Mouse (Mus musculus) G1E (cell line): Measurements from ENCODE around the gene Rbm43. TPM values are rescaled to one million over a fixed set of nuclear protein-coding genes. Genes with fewer than 3 reads are reported as not detected.

Experiments used
- ATAC-seq: 2 replicates; pipeline ENCODE4 v1.8.0; 2016; ENCODE audit warnings: mild to moderate bottlenecking; ENCODE audit not compliant: insufficient number of reproducible peaks, poor library complexity, low FRiP score, severe bottlenecking; ENCODE audit errors: extremely low read depth
- DNase-seq: peaks from one replicate; pipeline ENCODE4 v3.0.0; 2012; ENCODE audit warnings: low spot score
- H3K27me3 ChIP-seq: 2 replicates; pipeline ENCODE4 v1.6.1; 2012; ENCODE audit warnings: mild to moderate bottlenecking, low read length, inconsistent platforms; ENCODE audit not compliant: insufficient read depth
- H3K36me3 ChIP-seq: replicated peaks from 2 replicates; pipeline ENCODE3; 2012; ENCODE audit warnings: mild to moderate bottlenecking, inconsistent platforms
- H3K4me1 ChIP-seq: 2 replicates; pipeline ENCODE4 v1.6.1; 2012; ENCODE audit warnings: low read depth, low read length, inconsistent platforms, mixed read lengths; ENCODE audit not compliant: insufficient read depth
- H3K4me3 ChIP-seq: 2 replicates; pipeline ENCODE4 v1.5.1; 2012; ENCODE audit warnings: low read depth, mild to moderate bottlenecking, inconsistent platforms, low read length, moderate library complexity, mixed read lengths
- H3K9me3 ChIP-seq: replicated peaks from 2 replicates; pipeline ENCODE4 v1.6.1; 2012; ENCODE audit warnings: inconsistent platforms
- CTCF ChIP-seq: IDR thresholded peaks from 2 replicates; pipeline ENCODE4 v1.5.1; 2012; ENCODE audit warnings: low read depth, low read length, inconsistent platforms, mixed read lengths
- GATA1 ChIP-seq: IDR thresholded peaks from 2 replicates; pipeline ENCODE4 v1.6.1; 2012; ENCODE audit warnings: borderline replicate concordance, low read length, inconsistent platforms, mixed read lengths
- GATA2 ChIP-seq: IDR thresholded peaks from 2 replicates; pipeline ENCODE4 v1.6.1; 2012; ENCODE audit warnings: low read depth, low read length, inconsistent platforms, borderline replicate concordance
- POLR2AphosphoS5 ChIP-seq: IDR thresholded peaks from 2 replicates; pipeline ENCODE4 v1.6.1; 2012; ENCODE audit warnings: low read depth, low read length, inconsistent platforms; ENCODE audit not compliant: insufficient replicate concordance
- TAL1 ChIP-seq: conservative IDR thresholded peaks from 2 replicates; pipeline ENCODE4 v1.6.1; 2012; ENCODE audit warnings: low read depth, low read length, inconsistent platforms, mixed read lengths
- polyA plus RNA-seq: library from polyadenylated mRNA; stranded (reverse); fragments of >175 nt; gene quantifications from 2 replicates; pipeline ENCODE4 v1.2.3, GENCODE M21; 2012
- total RNA-seq, 2 experiments: library from RNA; stranded (forward) in 1 of 2; stranded (reverse) in 1 of 2; fragments of 200-1000 nt in 1 of 2; fragments of >200 nt in 1 of 2; fragmentation: Nextera tagmentation in 1 of 2; gene quantifications; 2 replicates each; pipeline ENCODE4 v1.2.3; 2014 to 2017

The Rbm43 gene
- total and polyA plus RNA-seq, 3 experiments = 13.3 to 67.7 (median 32.0) TPM

GRCm38 (mm10) chr2:51972142-51972541, 37.2 kb upstream of the Rbm43 start:
- H3K9me3 ChIP-seq = no peaks in the 10 kb centered on the region
- H3K27me3 ChIP-seq = no peaks in the 10 kb centered on the region
- no peaks in the 10 kb centered on the region for H3K36me3 ChIP-seq
- ATAC-seq (peak; percentile 74), DNase-seq (peak; percentile 20)
- no peak for TF ChIP-seq POLR2AphosphoS5
- H3K4me1 ChIP-seq = peaks cover 10% of the 10 kb centered on the region
- H3K4me3 ChIP-seq = no peak overlapping the region; the same call in 1 of the 2 replicates

GRCm38 (mm10) chr2:51970897-51971296, 35.9 kb upstream of the Rbm43 start:
- Histone ChIP-seq H3K36me3 (no peaks in the 10 kb centered on the region), H3K4me1 (peaks cover 10% of the 10 kb centered on the region), H3K4me3 (no peak overlapping the region), H3K27me3 (no peaks in the 10 kb centered on the region), H3K9me3 (no peaks in the 10 kb centered on the region)
- no peak for ATAC-seq
- DNase-seq = no peak
- TF ChIP-seq GATA1 (no peak), CTCF (no peak), GATA2 (no peak), TAL1 (no peak), POLR2AphosphoS5 (no peak)

GRCm38 (mm10) chr2:51967288-51967687, 32.3 kb upstream of the Rbm43 start:
- no peak for TF ChIP-seq GATA2
- no peak for TF ChIP-seq CTCF
- no peak for TF ChIP-seq POLR2AphosphoS5
- no peak for TF ChIP-seq TAL1
- no peak for TF ChIP-seq GATA1
- ATAC-seq (no peak), DNase-seq (no peak)
- no peaks in the 10 kb centered on the region for H3K27me3 ChIP-seq
- H3K4me3 ChIP-seq = no peak overlapping the region
- no peaks in the 10 kb centered on the region for H3K36me3 ChIP-seq
- no peaks in the 10 kb centered on the region for H3K9me3 ChIP-seq
- H3K4me1 ChIP-seq = peaks cover 4% of the 10 kb centered on the region; the same call in 1 of the 2 replicates

- DNase-seq = no peak
- no peaks in the 10 kb centered on the region for H3K4me1 ChIP-seq
- H3K9me3 ChIP-seq = no peaks in the 10 kb centered on the region
- TF ChIP-seq CTCF (no peak), TAL1 (no peak), GATA2 (no peak), POLR2AphosphoS5 (no peak), GATA1 (no peak)
- H3K36me3 ChIP-seq = no peaks in the 10 kb centered on the region
- no peaks in the 10 kb centered on the region for H3K27me3 ChIP-seq
- no peak overlapping the region for H3K4me3 ChIP-seq
- no peak for ATAC-seq
These were observed 18.8 kb upstream of the Rbm43 start for GRCm38 (mm10) chr2:51953648-51954204.

GRCm38 (mm10) chr2:51950876-51951275, 15.9 kb upstream of the Rbm43 start:
- no peaks in the 10 kb centered on the region for H3K4me1 ChIP-seq
- H3K27me3 ChIP-seq = no peaks in the 10 kb centered on the region
- no peak for ATAC-seq
- no peaks in the 10 kb centered on the region for H3K36me3 ChIP-seq
- no peak overlapping the region for H3K4me3 ChIP-seq
- no peaks in the 10 kb centered on the region for H3K9me3 ChIP-seq
- no peak for DNase-seq
- no peak for TF ChIP-seq GATA1
- no peak for TF ChIP-seq CTCF

- no peak for DNase-seq
- Histone ChIP-seq H3K27me3 (no peaks in the 10 kb centered on the region; the same call in 1 of the 2 replicates), H3K36me3 (no peaks in the 10 kb centered on the region), H3K9me3 (no peaks in the 10 kb centered on the region), H3K4me1 (no peaks in the 10 kb centered on the region), H3K4me3 (no peak overlapping the region)
- no peak for ATAC-seq
- TF ChIP-seq GATA2 (no peak), CTCF (no peak), GATA1 (no peak), POLR2AphosphoS5 (no peak), TAL1 (no peak)
These were observed 13.3 kb upstream of the Rbm43 start for GRCm38 (mm10) chr2:51948105-51948830.
